Mouse (Mus musculus) megakaryocyte, embryonic 14.5 days (primary cell): Measurements from ENCODE around the gene Cpxm2.

ENCODE experiments used
- FLI1 ChIP-seq: IDR thresholded peaks from 2 replicates; pipeline ENCODE4 v1.6.1; 2012; ENCODE audit warnings: low read length, inconsistent platforms, mixed read lengths
- GATA1 ChIP-seq: IDR thresholded peaks from 3 replicates; pipeline ENCODE4 v1.6.1; 2012; ENCODE audit warnings: mixed read lengths, low read length, inconsistent platforms, borderline replicate concordance

DNA sequence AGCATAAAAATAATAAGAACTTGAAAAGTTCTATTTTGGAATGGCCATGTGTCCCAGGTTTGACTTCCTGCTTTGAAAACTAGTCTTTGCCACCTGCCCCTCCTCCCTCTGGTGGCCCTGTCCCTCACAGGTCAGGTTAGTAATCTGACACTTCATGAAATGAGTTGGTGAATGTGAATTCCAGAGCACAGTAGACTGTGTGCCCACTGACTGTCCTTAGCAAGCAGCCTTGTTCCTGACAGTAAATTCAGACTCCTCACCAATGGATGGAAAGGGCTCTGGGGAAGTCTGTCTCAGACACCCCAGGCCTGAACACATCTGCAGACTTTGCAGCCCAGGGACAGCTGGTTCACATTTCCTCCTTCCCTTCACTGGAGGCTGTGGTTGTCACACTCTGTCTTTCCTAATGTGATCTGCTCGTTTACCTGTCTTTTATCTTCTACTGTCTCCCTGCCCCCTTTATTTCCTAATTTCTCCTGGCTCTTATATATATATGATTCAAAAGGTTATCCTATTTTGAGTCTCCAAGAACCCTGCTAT lies 49.6 kb upstream of the Cpxm2 start:
- TF ChIP-seq GATA1 (no peak), FLI1 (no peak)
